In genomic region chr1:172414231-172414585, GRCm38 (mm10) we compare ENCODE assay signal across 20 mouse cellular contexts. TPM values are rescaled to one million over a fixed set of nuclear protein-coding genes. Genes with fewer than 3 reads are reported as not detected.
DNase-seq lines count a peak whose midpoint lies in the region; TF ChIP-seq lines count a peak whose summit lies in the region.
"Had no signal": no experiment of that assay in that cellular context is flagged by ENCODE, and none has a peak within 500 bp of the region (broad histone marks: within the 10 kb centered on the region; RNA-seq: fewer than 3 reads in every experiment).

No protein-coding gene starts in this region.

- TF ChIP-seq RAD21 in MEL (IDR thresholded peaks at IDR 0.05; ENCODE audit: low read depth, low read length), result no peak

- peaks cover 8% of the 10 kb centered on the region for H3K4me1 ChIP-seq in heart, embryonic 10.5 days
- peaks cover 3 to 14% of the 10 kb centered on the region in 2 experiments; a peak in 2 of 4 replicates for H3K4me1 ChIP-seq in MEL (ENCODE audit: control insufficient read depth in 1 of 2, insufficient read depth in 2 of 2, low read length in 2 of 2)

- no peak overlapping the region for H3K9ac ChIP-seq in MEL (ENCODE audit: control insufficient read depth, low read depth, low read length, poor library complexity, severe bottlenecking)

- peak; percentile 76 for DNase-seq in heart, adult 11 months
- DNase-seq in heart, postnatal 36 days, result no peak
- peak; percentile 69 for DNase-seq in heart, embryonic 10.5 days (ENCODE audit: low spot score)
- DNase-seq in heart, postnatal 25 days (ENCODE audit: low spot score), result no peak
- no peak for DNase-seq in MEL (ENCODE audit: low read depth, low spot score)
- DNase-seq in adrenal gland, postnatal 14 days, result no peak
- DNase-seq: adrenal gland, adult 2 months; adrenal gland, adult 8-10 months; adrenal gland, postnatal 10 days; adrenal gland, postnatal 25 days; adrenal gland, postnatal 36 days; B cell, adult 2 months; cerebellum, adult 11 months; cerebellum, adult 11-12 months; cerebellum, adult 18-20 months; cerebellum, adult 2 months; cerebellum, adult 8-10 months had no signal

- 76% methylated on average over 6 of the region's 6 CpGs for WGBS in heart, embryonic 10.5 days

- TF ChIP-seq EP300 in MEL (IDR thresholded peaks at IDR 0.05; ENCODE audit: low read depth in 1 of 2, low read length in 2 of 2), result no peak

- TF ChIP-seq CTCF in MEL (IDR thresholded peaks at IDR 0.05 in 2 of 3, conservative IDR thresholded peaks at IDR 0.05 in 1 of 3; ENCODE audit: control insufficient read depth in 1 of 3, insufficient read depth in 1 of 3, low read depth in 2 of 3, low read length in 3 of 3, poor library complexity in 1 of 3, severe bottlenecking in 1 of 3), result no peak

- no peaks in the 10 kb centered on the region for H3K79me2 ChIP-seq in MEL (ENCODE audit: control insufficient read depth, insufficient read depth, low read length, poor library complexity)

- no peak for TF ChIP-seq POLR2A in MEL (IDR thresholded peaks at IDR 0.05; ENCODE audit: control insufficient read depth in 1 of 2, insufficient read depth in 1 of 2, low read depth in 1 of 2, low read length in 2 of 2, poor library complexity in 1 of 2)

- H3K4me3 ChIP-seq in heart, embryonic 10.5 days, result no peak overlapping the region
- H3K4me3 ChIP-seq in MEL (ENCODE audit: control insufficient read depth in 1 of 2, insufficient read depth in 1 of 2, low read depth in 2 of 2, low read length in 2 of 2), result no peak overlapping the region

- H3K27me3 ChIP-seq in heart, embryonic 10.5 days (ENCODE audit: insufficient read depth, poor library complexity, severe bottlenecking), result no peaks in the 10 kb centered on the region
- peaks cover 3 to 8% of the 10 kb centered on the region in 2 experiments; a peak in 3 of 4 replicates for H3K27me3 ChIP-seq in MEL (ENCODE audit: control insufficient read depth in 1 of 2, insufficient read depth in 2 of 2, low read length in 2 of 2)
- H3K27me3 ChIP-seq: CH12.LX, Patski had no signal

- no peaks in the 10 kb centered on the region for H3K9me3 ChIP-seq in heart, embryonic 10.5 days
- H3K9me3 ChIP-seq in MEL (replicated peaks; ENCODE audit: insufficient read depth, low read length), result no peaks in the 10 kb centered on the region
- H3K9me3 ChIP-seq: G1E had no signal

- intact Hi-C loops in heart, postnatal 36 days (cut with DNase I), result loop anchor here (5.0 kb wide), 2 partner anchors 203 to 218 kb away; partner anchors contain the start of gene Dusp23
- intact Hi-C loops in heart, postnatal 25 days (cut with DNase I), result loop anchor here (5.0 kb wide), 1 partner anchor 963 kb away; no protein-coding TSS in a partner anchor

- no peaks in the 10 kb centered on the region for H3K36me3 ChIP-seq in heart, embryonic 10.5 days
- peaks cover 0 to 5% of the 10 kb centered on the region in 2 experiments; a peak in 1 of 4 replicates for H3K36me3 ChIP-seq in MEL (ENCODE audit: control insufficient read depth in 1 of 2, insufficient read depth in 2 of 2, low read length in 2 of 2)
- H3K36me3 ChIP-seq: G1E had no signal

- H3K27ac ChIP-seq in heart, embryonic 10.5 days, result no peak overlapping the region
- no peak overlapping the region for H3K27ac ChIP-seq in MEL (ENCODE audit: control insufficient read depth, low read depth, low read length)

TF ChIP-seq in MEL, 35 proteins besides CTCF, POLR2A, EP300 and RAD21:
- TF ChIP-seq ZNF384 (IDR thresholded peaks at IDR 0.05; ENCODE audit: low read depth, low read length) (no peak), MEF2A (IDR thresholded peaks at IDR 0.05; ENCODE audit: extremely low read depth, insufficient replicate concordance, low read depth, low read length, poor library complexity, severe bottlenecking) (no peak), MYC (IDR thresholded peaks at IDR 0.05; ENCODE audit: low read depth, low read length) (no peak), ETS1 (IDR thresholded peaks at IDR 0.05; ENCODE audit: low read depth, low read length) (peak; percentile 11; the same call in 1 of the 2 replicates), ZMIZ1 (IDR thresholded peaks at IDR 0.05; ENCODE audit: low read depth, low read length) (no peak)

RNA-seq across cellular contexts. Expression of gene Pigm, which starts 37.9 kb away (rescaled TPM):
- 1 to 10 TPM; 4.4 to 4.8 TPM for total RNA-seq in heart, postnatal 36 days (2021)
- 8.0 and 8.6 TPM in 2 replicates for polyA plus RNA-seq in heart, embryonic 10.5 days (2016; fragmentation: Nextera tagmentation; extraction: Ambion mirVana)
- total RNA-seq in heart, postnatal 25 days (2021), result 1 to 10 TPM; 4.4 to 4.5 TPM
- 8.3 and 8.6 TPM in 2 replicates for total RNA-seq in MEL (2012; rRNA removed)
- 10 to 100 TPM in 1 of 2 experiments, not detected in 1; 11.3 TPM for polyA plus RNA-seq in MEL (2012; ENCODE audit: insufficient read depth in 1 of 2, insufficient read length in 2 of 2, low read depth in 1 of 2, low replicate concordance in 2 of 2, missing spikeins in 1 of 2)
- total RNA-seq in adrenal gland, postnatal 14 days (2021), result 12.3 and 14.5 TPM in 2 replicates

Comparison
In these comparisons a context has a peak if more than half of its experiments do, and no peak if none do; other contexts are left out.
1. DNase-seq: peak in heart, adult 11 months (single experiment) and heart, embryonic 10.5 days (single experiment); none in heart, postnatal 36 days (0 of 2), heart, postnatal 25 days (single experiment), MEL (single experiment) and adrenal gland, postnatal 14 days (single experiment).